Mouse (Mus musculus): ENCODE data around the gene Tkt. TPM values are rescaled to one million over a fixed set of nuclear protein-coding genes. Genes with fewer than 3 reads are reported as not detected.

The Tkt gene
- polyA plus RNA-seq, 1 experiment: 412 TPM

- Histone ChIP-seq H3K27ac (ENCODE audit: insufficient read depth, low read depth, low read length) (peak overlapping the region; percentile 94), H3K4me3 (ENCODE audit: insufficient read depth, low read length) (peak overlapping the region; percentile 36), H3K4me1 (ENCODE audit: control insufficient read depth, insufficient read depth, low read length) (peaks cover 35% of the 10 kb centered on the region)
- TF ChIP-seq POLR2A (IDR thresholded peaks at IDR 0.05; ENCODE audit: borderline replicate concordance, low read depth, low read length): no peak
- no peak for TF ChIP-seq CTCF (IDR thresholded peaks at IDR 0.05; ENCODE audit: low read depth, low read length)
These were observed 31.7 kb downstream of the Tkt start for GRCm38 (mm10) chr14:30579882-30580281.

GRCm38 (mm10) chr14:30581238-30581637 is 33.1 kb downstream of the Tkt start:
- Histone ChIP-seq H3K27ac (ENCODE audit: insufficient read depth, low read depth, low read length) (no peak overlapping the region), H3K4me3 (ENCODE audit: insufficient read depth, low read length) (no peak overlapping the region), H3K4me1 (ENCODE audit: control insufficient read depth, insufficient read depth, low read length) (peaks cover 36% of the 10 kb centered on the region)
- TF ChIP-seq CTCF (IDR thresholded peaks at IDR 0.05; ENCODE audit: low read depth, low read length): no peak
- no peak for TF ChIP-seq POLR2A (IDR thresholded peaks at IDR 0.05; ENCODE audit: borderline replicate concordance, low read depth, low read length)

DNA sequence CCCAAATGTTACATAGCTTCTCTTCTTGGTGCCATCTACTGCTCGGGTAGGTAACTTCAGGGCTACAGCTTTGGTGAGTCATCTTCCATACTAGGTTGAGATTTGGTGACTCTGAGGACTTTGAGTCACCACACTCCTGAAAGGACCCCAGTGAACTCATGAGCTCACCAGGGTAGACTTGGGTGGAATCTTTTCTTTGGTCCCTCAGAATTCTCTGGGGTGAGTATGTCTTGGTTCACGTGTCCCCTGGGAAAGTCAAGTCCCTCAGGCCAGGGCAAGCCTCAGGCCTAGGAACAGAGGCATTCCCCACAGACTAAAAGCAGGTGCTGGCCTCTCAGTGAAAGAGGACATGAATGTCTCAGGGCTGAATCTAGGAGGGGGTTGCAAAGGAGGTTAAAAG is 35.9 kb downstream of the Tkt start:
- H3K27ac ChIP-seq (ENCODE audit: insufficient read depth, low read depth, low read length): no peak overlapping the region
- TF ChIP-seq POLR2A (IDR thresholded peaks at IDR 0.05; ENCODE audit: borderline replicate concordance, low read depth, low read length): no peak
- H3K4me3 ChIP-seq (ENCODE audit: insufficient read depth, low read length): no peak overlapping the region
- H3K4me1 ChIP-seq (ENCODE audit: control insufficient read depth, insufficient read depth, low read length): peaks cover 27% of the 10 kb centered on the region

- Histone ChIP-seq H3K4me1 (ENCODE audit: control insufficient read depth, insufficient read depth, low read length) (peaks cover 29% of the 10 kb centered on the region), H3K4me3 (ENCODE audit: insufficient read depth, low read length) (no peak overlapping the region), H3K27ac (ENCODE audit: insufficient read depth, low read depth, low read length) (no peak overlapping the region)
- TF ChIP-seq POLR2A (IDR thresholded peaks at IDR 0.05; ENCODE audit: borderline replicate concordance, low read depth, low read length) (no peak), CTCF (IDR thresholded peaks at IDR 0.05; ENCODE audit: low read depth, low read length) (no peak)
These were observed 36.5 kb downstream of the Tkt start for GRCm38 (mm10) chr14:30584497-30585251.

DNA sequence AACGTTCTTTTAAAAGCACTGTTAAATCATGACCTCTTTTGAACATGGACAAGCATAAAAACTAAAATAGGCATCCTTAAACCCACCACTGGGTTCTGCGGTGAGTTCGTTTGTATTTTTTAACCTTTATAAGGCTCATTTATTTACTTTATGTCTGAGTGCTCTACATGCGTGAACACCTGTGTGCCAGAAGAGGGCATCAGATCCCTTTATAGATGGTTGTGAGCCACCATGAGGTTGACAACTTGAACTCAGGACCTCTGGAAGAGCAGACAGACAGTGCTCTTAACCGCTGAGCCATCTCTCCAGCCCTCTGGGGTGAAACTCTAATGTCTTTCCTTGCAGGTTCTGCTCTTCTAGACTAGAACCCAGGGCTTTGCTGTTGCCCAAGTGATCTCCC is 37.2 kb downstream of the Tkt start:
- H3K4me3 ChIP-seq (ENCODE audit: insufficient read depth, low read length): no peak overlapping the region
- H3K27ac ChIP-seq (ENCODE audit: insufficient read depth, low read depth, low read length): no peak overlapping the region
- peaks cover 30% of the 10 kb centered on the region for H3K4me1 ChIP-seq (ENCODE audit: control insufficient read depth, insufficient read depth, low read length)
- no peak for TF ChIP-seq POLR2A (IDR thresholded peaks at IDR 0.05; ENCODE audit: borderline replicate concordance, low read depth, low read length)
- TF ChIP-seq CTCF (IDR thresholded peaks at IDR 0.05; ENCODE audit: low read depth, low read length): no peak

GRCm38 (mm10) chr14:30586780-30587461 is 38.8 kb downstream of the Tkt start:
- no peak overlapping the region for H3K4me3 ChIP-seq (ENCODE audit: insufficient read depth, low read length)
- no peak overlapping the region for H3K27ac ChIP-seq (ENCODE audit: insufficient read depth, low read depth, low read length)
- peaks cover 35% of the 10 kb centered on the region for H3K4me1 ChIP-seq (ENCODE audit: control insufficient read depth, insufficient read depth, low read length)
- no peak for TF ChIP-seq CTCF (IDR thresholded peaks at IDR 0.05; ENCODE audit: low read depth, low read length)

DNA sequence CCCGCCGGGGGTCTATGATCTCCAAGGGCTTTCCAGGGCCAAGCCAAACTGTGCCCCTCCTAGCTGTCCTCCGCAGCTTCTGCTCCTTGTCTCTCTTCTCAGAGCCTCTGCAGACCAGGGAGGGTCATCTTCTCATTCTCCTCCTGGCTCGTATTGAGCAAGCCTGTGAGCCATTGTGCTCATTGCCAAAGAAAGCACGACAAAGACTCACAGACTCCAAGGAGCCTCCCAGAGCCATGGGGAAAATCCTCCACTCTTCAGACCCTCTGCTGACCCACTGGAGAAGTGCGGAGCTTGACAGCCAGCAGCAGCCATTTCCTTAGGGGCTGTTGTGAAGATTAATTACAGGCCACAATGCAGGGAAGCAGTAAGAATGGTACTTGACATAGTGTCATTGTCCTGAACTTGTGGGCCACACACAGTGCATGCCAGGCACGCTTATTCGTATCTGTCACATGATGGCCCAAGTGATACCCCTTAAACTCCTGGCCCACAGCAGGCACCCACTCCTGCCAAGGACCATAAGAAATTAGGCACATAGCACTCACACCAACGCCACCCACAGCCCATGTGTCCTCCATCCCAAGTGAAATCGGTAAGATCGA is 42.0 kb downstream of the Tkt start:
- Histone ChIP-seq H3K27ac (ENCODE audit: insufficient read depth, low read depth, low read length) (no peak overlapping the region), H3K4me3 (ENCODE audit: insufficient read depth, low read length) (no peak overlapping the region), H3K4me1 (ENCODE audit: control insufficient read depth, insufficient read depth, low read length) (peaks cover 53% of the 10 kb centered on the region)
- TF ChIP-seq CTCF (IDR thresholded peaks at IDR 0.05; ENCODE audit: low read depth, low read length) (no peak; the same call in 1 of the 2 replicates), POLR2A (IDR thresholded peaks at IDR 0.05; ENCODE audit: borderline replicate concordance, low read depth, low read length) (no peak)

DNA sequence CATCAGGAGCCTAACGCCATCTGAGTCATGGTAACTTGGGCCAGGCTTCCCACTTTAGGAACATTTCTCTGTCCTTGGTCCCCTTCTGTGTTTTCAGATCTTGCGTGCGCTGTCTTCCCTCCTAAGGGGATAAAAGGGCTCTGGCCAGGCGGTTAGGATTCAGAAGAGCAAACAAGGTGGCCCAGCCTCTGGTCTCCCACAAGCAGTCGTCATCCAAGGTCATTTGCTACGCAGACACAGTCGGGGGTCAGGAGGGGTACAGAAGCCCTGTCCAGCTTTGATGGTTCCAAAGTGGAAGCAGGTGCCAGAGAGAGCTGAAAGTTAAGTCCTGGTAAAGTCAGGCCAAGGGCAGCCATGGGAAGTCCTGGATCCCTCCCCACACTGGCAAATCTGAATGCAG is 42.8 kb downstream of the Tkt start:
- H3K4me3 ChIP-seq (ENCODE audit: insufficient read depth, low read length): no peak overlapping the region
- peaks cover 58% of the 10 kb centered on the region for H3K4me1 ChIP-seq (ENCODE audit: control insufficient read depth, insufficient read depth, low read length)
- no peak overlapping the region for H3K27ac ChIP-seq (ENCODE audit: insufficient read depth, low read depth, low read length)
- no peak for TF ChIP-seq POLR2A (IDR thresholded peaks at IDR 0.05; ENCODE audit: borderline replicate concordance, low read depth, low read length)
- TF ChIP-seq CTCF (IDR thresholded peaks at IDR 0.05; ENCODE audit: low read depth, low read length): no peak

DNA sequence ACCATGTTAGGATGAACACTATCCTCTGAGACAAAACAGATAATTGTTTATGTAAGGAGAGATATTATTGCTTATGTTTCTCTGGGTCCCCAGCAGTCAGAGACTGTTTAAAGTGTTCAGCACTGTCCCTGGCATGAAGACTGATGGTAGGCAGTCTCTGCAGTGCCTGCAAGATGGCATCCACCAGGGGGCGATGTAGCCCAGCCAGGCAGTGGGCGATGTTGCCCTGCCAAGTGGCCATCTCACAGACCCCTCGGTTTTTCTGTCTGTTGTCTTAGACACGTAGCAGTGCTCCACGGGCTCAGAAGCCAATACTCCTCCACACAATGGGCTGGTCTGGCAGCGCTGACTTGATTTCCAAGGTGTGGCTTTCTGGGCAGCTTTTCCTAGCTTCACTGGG is 43.3 kb downstream of the Tkt start:
- H3K4me1 ChIP-seq (ENCODE audit: control insufficient read depth, insufficient read depth, low read length): peaks cover 63% of the 10 kb centered on the region
- no peak overlapping the region for H3K27ac ChIP-seq (ENCODE audit: insufficient read depth, low read depth, low read length)
- no peak for TF ChIP-seq POLR2A (IDR thresholded peaks at IDR 0.05; ENCODE audit: borderline replicate concordance, low read depth, low read length)
- peak; percentile 90 for TF ChIP-seq CTCF (IDR thresholded peaks at IDR 0.05; ENCODE audit: low read depth, low read length)
- no peak overlapping the region for H3K4me3 ChIP-seq (ENCODE audit: insufficient read depth, low read length)
